9 mouse cellular contexts compared by ENCODE assay signal in genomic region chr5:36367181-36367610, GRCm38 (mm10). TPM values are rescaled to one million over a fixed set of nuclear protein-coding genes. Genes with fewer than 3 reads are reported as not detected.
DNase-seq lines count a peak whose midpoint lies in the region; ATAC-seq lines count a peak whose summit lies in the region.
"Had no signal": no experiment of that assay in that cellular context is flagged by ENCODE, and none has a peak within 500 bp of the region (broad histone marks: within the 10 kb centered on the region; RNA-seq: fewer than 3 reads in every experiment).

No protein-coding gene starts in this region.

- peak; percentile 27 to 32 for DNase-seq in left cerebral cortex, postnatal 36 days (ENCODE audit: low spot score in 2 of 2)
- DNase-seq in left cerebral cortex, postnatal 14 days (ENCODE audit: low spot score in 2 of 2) = no peak
- peak; percentile 70 for DNase-seq in adrenal gland, postnatal 10 days
- DNase-seq in gastrocnemius, postnatal 25 days = peak; percentile 71
- DNase-seq in T-cell, adult 2 months (ENCODE audit: low spot score) = no peak
- no peak for DNase-seq in embryo, embryonic 11 days
- DNase-seq: lung, adult 18-20 months; right cerebral cortex, adult 18-20 months had no signal

- intact Hi-C loops in left cerebral cortex, postnatal 36 days (cut with DNase I) = no loop called here
- intact Hi-C loops in left cerebral cortex, postnatal 14 days (cut with DNase I) = no loop called here

- peak; percentile 36; the same call in 1 of the 2 replicates for ATAC-seq in megakaryocyte progenitor cell, adult 5-6 weeks (replicated peaks; ENCODE audit: poor library complexity)

RNA-seq across cellular contexts. Expression of gene Sorcs2, which starts 30.7 kb away (rescaled TPM):
- 10 to 100 TPM; 36.6 to 45.0 TPM for total RNA-seq in left cerebral cortex, postnatal 36 days (2021)
- 10 to 100 TPM; 48.2 to 49.2 TPM for total RNA-seq in left cerebral cortex, postnatal 14 days (2021)
- 10 to 100 TPM; 11.4 to 14.6 TPM for total RNA-seq in adrenal gland, postnatal 10 days (2021)
- 1 to 10 TPM; 2.2 to 4.3 TPM for total RNA-seq in gastrocnemius, postnatal 25 days (2021)
- total RNA-seq in megakaryocyte progenitor cell, adult 5-6 weeks (2015) = not detected in 2 replicates
- total RNA-seq in megakaryocyte progenitor cell, adult 5-6 weeks (2017) = not detected in 2 replicates

Comparison
In these comparisons a context has a peak if more than half of its experiments do, and no peak if none do; other contexts are left out.
1. DNase-seq: peak in left cerebral cortex, postnatal 36 days (2 of 2), adrenal gland, postnatal 10 days (single experiment) and gastrocnemius, postnatal 25 days (single experiment); none in left cerebral cortex, postnatal 14 days (0 of 2), T-cell, adult 2 months (single experiment) and embryo, embryonic 11 days (single experiment).